Mouse (Mus musculus): Measurements from ENCODE around the gene Plekhh2. TPM values are rescaled to one million over a fixed set of nuclear protein-coding genes. Genes with fewer than 3 reads are reported as not detected.
A peak's percentile ranks its signal among the peaks of the same experiment; 100 is the strongest.

The Plekhh2 gene
- polyA plus RNA-seq, 1 experiment from 2014 or later = 3.9 TPM

GRCm38 (mm10) chr17:84606976-84607375 lies 95.3 kb downstream of the Plekhh2 start:
- no peaks in the 10 kb centered on the region for H3K9me3 ChIP-seq
- peaks cover 10% of the 10 kb centered on the region; the same call in 1 of the 2 replicates for H3K4me1 ChIP-seq
- H3K27me3 ChIP-seq (ENCODE audit: insufficient read depth, poor library complexity, severe bottlenecking) = no peaks in the 10 kb centered on the region
- no peak overlapping the region for H3K4me3 ChIP-seq
- H3K36me3 ChIP-seq = peaks cover 2% of the 10 kb centered on the region; the same call in 1 of the 2 replicates
- peak; percentile 68 for DNase-seq (ENCODE audit: low spot score)
- H3K27ac ChIP-seq = no peak overlapping the region
- WGBS = 34% methylated on average over 13 of the region's 13 CpGs

- H3K9me3 ChIP-seq = no peaks in the 10 kb centered on the region
- no peaks in the 10 kb centered on the region for H3K27me3 ChIP-seq (ENCODE audit: insufficient read depth, poor library complexity, severe bottlenecking)
- DNase-seq (ENCODE audit: low spot score) = no peak
- 60% methylated on average over 5 of the region's 5 CpGs for WGBS
- H3K4me3 ChIP-seq = no peak overlapping the region
- peaks cover 10% of the 10 kb centered on the region; the same call in 1 of the 2 replicates for H3K4me1 ChIP-seq
- no peak overlapping the region for H3K27ac ChIP-seq
- H3K36me3 ChIP-seq = peaks cover 4% of the 10 kb centered on the region; the same call in 1 of the 2 replicates
Measured at GRCm38 (mm10) chr17:84607617-84608016, 95.9 kb downstream of the Plekhh2 start.

- H3K4me3 ChIP-seq = no peak overlapping the region
- no peaks in the 10 kb centered on the region for H3K9me3 ChIP-seq
- H3K36me3 ChIP-seq = peaks cover 11% of the 10 kb centered on the region; the same call in 1 of the 2 replicates
- H3K27me3 ChIP-seq (ENCODE audit: insufficient read depth, poor library complexity, severe bottlenecking) = no peaks in the 10 kb centered on the region
- peak; percentile 46 for DNase-seq (ENCODE audit: low spot score)
- no peak overlapping the region for H3K27ac ChIP-seq
- peaks cover 2% of the 10 kb centered on the region; the same call in 1 of the 2 replicates for H3K4me1 ChIP-seq
- 71% methylated on average over 4 of the region's 4 CpGs for WGBS
Measured at GRCm38 (mm10) chr17:84608606-84609005, 96.9 kb downstream of the Plekhh2 start.

GRCm38 (mm10) chr17:84611500-84611899 lies 99.8 kb downstream of the Plekhh2 start:
- no peaks in the 10 kb centered on the region for H3K27me3 ChIP-seq (ENCODE audit: insufficient read depth, poor library complexity, severe bottlenecking)
- DNase-seq (ENCODE audit: low spot score) = no peak
- no peak overlapping the region for H3K4me3 ChIP-seq
- no peak overlapping the region for H3K27ac ChIP-seq
- whole genome bisulfite sequencing = 80% methylated on average over 9 of the region's 9 CpGs
- H3K4me1 ChIP-seq = peaks cover 2% of the 10 kb centered on the region; the same call in 1 of the 2 replicates
- no peaks in the 10 kb centered on the region for H3K9me3 ChIP-seq
- peaks cover 18% of the 10 kb centered on the region; the same call in 1 of the 2 replicates for H3K36me3 ChIP-seq

- H3K27ac ChIP-seq = no peak overlapping the region
- WGBS = 61% methylated on average over 7 of the region's 7 CpGs
- no peak overlapping the region for H3K4me3 ChIP-seq
- H3K9me3 ChIP-seq = no peaks in the 10 kb centered on the region
- peaks cover 18% of the 10 kb centered on the region; the same call in 1 of the 2 replicates for H3K36me3 ChIP-seq
- H3K27me3 ChIP-seq (ENCODE audit: insufficient read depth, poor library complexity, severe bottlenecking) = no peaks in the 10 kb centered on the region
- DNase-seq (ENCODE audit: low spot score) = no peak
- H3K4me1 ChIP-seq = no peaks in the 10 kb centered on the region; the same call in 1 of the 2 replicates
Measured at GRCm38 (mm10) chr17:84611971-84612370, 100.3 kb downstream of the Plekhh2 start.

- WGBS = 88% methylated on average over 11 of the region's 11 CpGs
- DNase-seq (ENCODE audit: low spot score) = no peak
- H3K27ac ChIP-seq = no peak overlapping the region
- H3K4me1 ChIP-seq = no peaks in the 10 kb centered on the region
- no peaks in the 10 kb centered on the region for H3K9me3 ChIP-seq
- no peaks in the 10 kb centered on the region for H3K27me3 ChIP-seq (ENCODE audit: insufficient read depth, poor library complexity, severe bottlenecking)
- no peak overlapping the region for H3K4me3 ChIP-seq
- peaks cover 18% of the 10 kb centered on the region; the same call in 1 of the 2 replicates for H3K36me3 ChIP-seq
Measured at GRCm38 (mm10) chr17:84615811-84616210, 104.1 kb downstream of the Plekhh2 start.

- peaks cover 18% of the 10 kb centered on the region; the same call in 1 of the 2 replicates for H3K36me3 ChIP-seq
- no peak overlapping the region for H3K27ac ChIP-seq
- no peaks in the 10 kb centered on the region for H3K4me1 ChIP-seq
- H3K9me3 ChIP-seq = no peaks in the 10 kb centered on the region
- no peak for DNase-seq (ENCODE audit: low spot score)
- no peak overlapping the region for H3K4me3 ChIP-seq
- H3K27me3 ChIP-seq (ENCODE audit: insufficient read depth, poor library complexity, severe bottlenecking) = no peaks in the 10 kb centered on the region
- 79% methylated on average over 6 of the region's 6 CpGs for WGBS
Measured at GRCm38 (mm10) chr17:84616526-84617074, 104.9 kb downstream of the Plekhh2 start.

- H3K4me3 ChIP-seq = no peak overlapping the region
- 92% methylated on average over 6 of the region's 6 CpGs for WGBS
- no peaks in the 10 kb centered on the region for H3K9me3 ChIP-seq
- peaks cover 13% of the 10 kb centered on the region; the same call in 1 of the 2 replicates for H3K36me3 ChIP-seq
- H3K27me3 ChIP-seq (ENCODE audit: insufficient read depth, poor library complexity, severe bottlenecking) = no peaks in the 10 kb centered on the region
- DNase-seq (ENCODE audit: low spot score) = no peak
- no peak overlapping the region for H3K27ac ChIP-seq
- H3K4me1 ChIP-seq = no peaks in the 10 kb centered on the region
Measured at GRCm38 (mm10) chr17:84617953-84618352, 106.3 kb downstream of the Plekhh2 start.

GRCm38 (mm10) chr17:84619112-84619511 lies 107.4 kb downstream of the Plekhh2 start:
- Histone ChIP-seq H3K27me3 (ENCODE audit: insufficient read depth, poor library complexity, severe bottlenecking) (no peaks in the 10 kb centered on the region), H3K36me3 (0 out of 2 replicates have a peak, but pooled peaks cover 2% of the 10 kb centered on the region), H3K27ac (no peak overlapping the region), H3K9me3 (no peaks in the 10 kb centered on the region), H3K4me3 (no peak overlapping the region), H3K4me1 (no peaks in the 10 kb centered on the region)
- WGBS = 91% methylated on average over 7 of the region's 7 CpGs
- DNase-seq (ENCODE audit: low spot score) = no peak

GRCm38 (mm10) chr17:84620076-84620475 lies 108.4 kb downstream of the Plekhh2 start:
- no peak overlapping the region for H3K4me3 ChIP-seq
- H3K4me1 ChIP-seq = no peaks in the 10 kb centered on the region
- H3K36me3 ChIP-seq = no peaks in the 10 kb centered on the region
- H3K27me3 ChIP-seq (ENCODE audit: insufficient read depth, poor library complexity, severe bottlenecking) = no peaks in the 10 kb centered on the region
- no peaks in the 10 kb centered on the region for H3K9me3 ChIP-seq
- 74% methylated on average over 3 of the region's 3 CpGs for WGBS
- no peak overlapping the region for H3K27ac ChIP-seq
- DNase-seq (ENCODE audit: low spot score) = peak; percentile 67

GRCm38 (mm10) chr17:84620610-84621009 lies 108.9 kb downstream of the Plekhh2 start:
- WGBS = 87% methylated on average over 6 of the region's 6 CpGs
- no peaks in the 10 kb centered on the region for H3K4me1 ChIP-seq
- DNase-seq (ENCODE audit: low spot score) = peak; percentile 31
- no peak overlapping the region for H3K4me3 ChIP-seq
- no peaks in the 10 kb centered on the region for H3K9me3 ChIP-seq
- no peak overlapping the region for H3K27ac ChIP-seq
- H3K36me3 ChIP-seq = no peaks in the 10 kb centered on the region
- no peaks in the 10 kb centered on the region for H3K27me3 ChIP-seq (ENCODE audit: insufficient read depth, poor library complexity, severe bottlenecking)

GRCm38 (mm10) chr17:84621209-84621608 lies 109.5 kb downstream of the Plekhh2 start:
- peak; percentile 4 for DNase-seq (ENCODE audit: low spot score)
- no peaks in the 10 kb centered on the region for H3K27me3 ChIP-seq (ENCODE audit: insufficient read depth, poor library complexity, severe bottlenecking)
- H3K27ac ChIP-seq = no peak overlapping the region
- H3K36me3 ChIP-seq = no peaks in the 10 kb centered on the region
- 81% methylated on average over 6 of the region's 6 CpGs for WGBS
- no peaks in the 10 kb centered on the region for H3K9me3 ChIP-seq
- no peaks in the 10 kb centered on the region for H3K4me1 ChIP-seq
- no peak overlapping the region for H3K4me3 ChIP-seq

- WGBS = 83% methylated on average over 4 of the region's 4 CpGs
- no peak overlapping the region for H3K27ac ChIP-seq
- peaks cover 6% of the 10 kb centered on the region for H3K4me1 ChIP-seq
- H3K27me3 ChIP-seq (ENCODE audit: insufficient read depth, poor library complexity, severe bottlenecking) = no peaks in the 10 kb centered on the region
- H3K4me3 ChIP-seq = no peak overlapping the region
- no peaks in the 10 kb centered on the region for H3K36me3 ChIP-seq
- peak; percentile 16 for DNase-seq (ENCODE audit: low spot score)
- no peaks in the 10 kb centered on the region for H3K9me3 ChIP-seq
Measured at GRCm38 (mm10) chr17:84622028-84622427, 110.3 kb downstream of the Plekhh2 start.
